Mouse (Mus musculus) megakaryocyte progenitor cell, adult 5-6 weeks (primary cell): Measurements from ENCODE around the gene Gm20388. TPM values are rescaled to one million over a fixed set of nuclear protein-coding genes. Genes with fewer than 3 reads are reported as not detected.
"Not testable (repeated sequence)": the region's sequence is repeated elsewhere in the genome, so short reads cannot be mapped to it uniquely, and the experiment has no call there.

Experiments used
- ATAC-seq: replicated peaks from 2 replicates; pipeline ENCODE4 v1.8.0; 2016; ENCODE audit warnings: mild to moderate bottlenecking, moderate TSS enrichment, inconsistent platforms; ENCODE audit not compliant: poor library complexity
- total RNA-seq, 2 experiments: library from RNA; stranded (forward) in 1 of 2; stranded (reverse) in 1 of 2; fragments of 157-497, 149-512 nt in 1 of 2; fragments of 200-1000 nt in 1 of 2; gene quantifications; 2 replicates each; pipeline versions ENCODE4 v1.2.3 to v1.2.4; 2015 to 2017

Gm20388 gene
- total RNA-seq, 2 experiments from 2014 or later, result 18.6 TPM; not detected in 1

GRCm38 (mm10) chr8:123978166-123978838 lies 4067.7 kb downstream of the Gm20388 start:
- ATAC-seq, result peak; percentile 2; the same call in 1 of the 2 replicates

- ATAC-seq, result peak; percentile 63
Measured at GRCm38 (mm10) chr8:123978926-123979325, 4068.3 kb downstream of the Gm20388 start.

GRCm38 (mm10) chr8:123980239-123980638 lies 4069.6 kb downstream of the Gm20388 start:
- no peak; the same call in 1 of the 2 replicates for ATAC-seq

- ATAC-seq, result no peak
Measured at GRCm38 (mm10) chr8:123981674-123982073, 4071.0 kb downstream of the Gm20388 start.

- ATAC-seq, result no peak; the same call in 1 of the 2 replicates
Measured at GRCm38 (mm10) chr8:123982291-123982793, 4071.7 kb downstream of the Gm20388 start.

- ATAC-seq, result peak; percentile 68
Measured at GRCm38 (mm10) chr8:123982826-123983400, 4072.3 kb downstream of the Gm20388 start, which contains the start of gene Abcb10. TSS of gene Abcb10 (minus strand) at chr8:123983122.

GRCm38 (mm10) chr8:123988605-123989038 lies 4078.0 kb downstream of the Gm20388 start:
- peak; percentile 86 for ATAC-seq

- peak; percentile 9; the same call in 1 of the 2 replicates for ATAC-seq
Measured at GRCm38 (mm10) chr8:123989128-123989527, 4078.5 kb downstream of the Gm20388 start.

- ATAC-seq, result peak; percentile 47
Measured at GRCm38 (mm10) chr8:123990277-123991049, 4079.8 kb downstream of the Gm20388 start.

- peak; percentile 23 for ATAC-seq
Measured at GRCm38 (mm10) chr8:123992587-123992986, 4081.9 kb downstream of the Gm20388 start.

- ATAC-seq, result no peak
Measured at GRCm38 (mm10) chr8:123993597-123993996, 4083.0 kb downstream of the Gm20388 start.

GRCm38 (mm10) chr8:123993997-123994396 lies 4083.4 kb downstream of the Gm20388 start:
- no peak for ATAC-seq

GRCm38 (mm10) chr8:123999568-123999967 lies 4088.9 kb downstream of the Gm20388 start:
- ATAC-seq, result peak; percentile 46

GRCm38 (mm10) chr8:124002546-124003108 lies 4092.0 kb downstream of the Gm20388 start:
- no peak for ATAC-seq

- no peak for ATAC-seq
Measured at GRCm38 (mm10) chr8:124007829-124008228, 4097.2 kb downstream of the Gm20388 start.

GRCm38 (mm10) chr8:124011580-124011979 lies 4100.9 kb downstream of the Gm20388 start:
- no peak for ATAC-seq

GRCm38 (mm10) chr8:124011989-124012586 lies 4101.4 kb downstream of the Gm20388 start:
- no peak for ATAC-seq

GRCm38 (mm10) chr8:124014299-124014698 lies 4103.7 kb downstream of the Gm20388 start:
- ATAC-seq, result not testable (repeated sequence)

GRCm38 (mm10) chr8:124014751-124015150 lies 4104.1 kb downstream of the Gm20388 start:
- no peak for ATAC-seq

- peak; percentile 63 for ATAC-seq
Measured at GRCm38 (mm10) chr8:124019782-124020181, 4109.1 kb downstream of the Gm20388 start.
